Mouse (Mus musculus): ENCODE measurements around the gene Cd209g. TPM values are rescaled to one million over a fixed set of nuclear protein-coding genes. Genes with fewer than 3 reads are reported as not detected.
"Not testable (repeated sequence)": the region's sequence is repeated elsewhere in the genome, so short reads cannot be mapped to it uniquely, and the experiment has no call there.

The Cd209g gene
- polyA plus RNA-seq (2012; rRNA removed) = 0.20 and 0.21 TPM in 2 replicates

DNA sequence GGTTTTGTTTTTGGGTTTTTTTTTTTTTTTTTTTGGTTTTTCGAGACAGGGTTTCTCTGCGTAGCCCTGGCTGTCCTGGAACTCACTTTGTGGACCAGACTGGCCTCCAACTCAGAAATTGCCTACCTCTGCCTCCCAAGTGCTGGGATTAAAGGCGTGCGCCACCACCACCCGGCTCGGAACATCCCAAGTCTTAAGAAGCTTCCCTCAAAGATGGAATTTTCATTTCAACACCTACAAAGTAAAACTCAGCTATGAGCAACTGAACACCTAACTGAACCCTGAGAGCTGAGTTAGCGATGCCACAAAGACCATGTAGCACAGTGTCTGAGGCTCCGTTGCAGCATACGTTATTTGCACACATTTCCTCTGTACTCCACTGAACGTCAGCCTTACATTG lies at the start of gene Cd209g:
TSS of gene Cd209g (plus strand) at position 301 of the 400 bp plus-strand sequence.
- H3K4me1 ChIP-seq (ENCODE audit: control insufficient read depth, insufficient read depth, low read length) = no peaks in the 10 kb centered on the region
- no peaks in the 10 kb centered on the region for H3K27me3 ChIP-seq (ENCODE audit: control insufficient read depth, insufficient read depth, low read length)
- no peak within 1 kb of the TSS for H3K4me3 ChIP-seq (replicated peaks; ENCODE audit: insufficient read depth, low read depth, low read length)
- H3K27ac ChIP-seq (ENCODE audit: insufficient read depth, low read length) = no peak within 1 kb of the TSS
- DNase-seq = no peak
- 87% methylated on average over 10 of the region's 10 CpGs for WGBS
- TF ChIP-seq POLR2A (IDR thresholded peaks at IDR 0.05; ENCODE audit: borderline replicate concordance, insufficient read depth, low read length) (no peak), CTCF (IDR thresholded peaks at IDR 0.05; ENCODE audit: borderline replicate concordance, insufficient read depth, low read depth, low read length) (no peak)

DNA sequence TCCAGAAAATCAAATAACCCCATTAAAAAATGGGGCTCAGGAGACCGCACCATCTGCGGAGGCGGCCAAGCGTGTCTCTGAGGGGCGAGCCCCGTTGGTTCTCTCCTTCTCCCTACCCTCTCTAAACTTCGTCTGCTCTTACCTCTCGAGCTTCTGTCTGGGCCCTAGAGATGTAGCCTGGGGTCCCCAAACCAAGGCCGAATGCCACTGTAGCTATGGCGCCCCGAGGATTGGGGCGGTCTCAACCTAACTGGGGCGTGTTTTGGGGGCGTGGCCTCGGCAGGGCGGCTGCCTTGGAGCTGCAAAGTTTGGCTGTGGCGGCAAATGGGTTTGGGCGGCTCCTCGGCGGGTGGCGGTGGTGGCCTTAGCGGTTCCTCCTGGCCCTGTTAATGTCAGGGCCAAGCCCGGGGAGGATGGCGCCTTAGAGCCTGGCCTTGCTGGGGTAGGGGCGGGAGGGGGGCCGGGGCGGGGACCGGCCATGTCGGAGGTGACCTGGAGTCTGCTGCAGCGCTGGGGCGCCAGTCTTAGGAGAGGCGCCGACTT lies 46.6 kb upstream of the Cd209g start:
- not testable (repeated sequence) for H3K4me1 ChIP-seq (ENCODE audit: control insufficient read depth, insufficient read depth, low read length); H3K4me3 ChIP-seq (replicated peaks; ENCODE audit: insufficient read depth, low read depth, low read length); H3K27me3 ChIP-seq (ENCODE audit: control insufficient read depth, insufficient read depth, low read length); H3K27ac ChIP-seq (ENCODE audit: insufficient read depth, low read length)
- peak in 1 of 2 experiments; percentile 28 for DNase-seq
- WGBS = 45% methylated on average over 33 of the region's 33 CpGs

DNA sequence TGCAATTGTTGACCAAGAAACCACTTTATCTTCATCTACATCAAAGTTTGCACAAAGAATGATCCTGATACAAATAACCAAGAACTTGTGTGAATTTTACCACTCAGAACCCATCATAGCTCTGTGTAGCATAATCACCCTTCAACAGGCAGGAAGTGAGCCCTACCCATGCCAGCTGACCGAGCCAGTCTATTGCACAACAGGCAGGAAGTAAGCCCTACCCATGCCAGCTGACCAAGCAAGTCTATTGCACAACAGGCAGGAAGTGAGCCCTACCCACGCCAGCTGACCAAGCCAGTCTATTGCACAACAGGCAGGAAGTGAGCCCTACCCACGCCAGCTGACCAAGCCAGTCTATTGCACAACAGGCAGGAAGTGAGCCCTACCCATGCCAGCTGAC lies 45.4 kb upstream of the Cd209g start:
- H3K27me3 ChIP-seq (ENCODE audit: control insufficient read depth, insufficient read depth, low read length); H3K27ac ChIP-seq (ENCODE audit: insufficient read depth, low read length); H3K4me1 ChIP-seq (ENCODE audit: control insufficient read depth, insufficient read depth, low read length); DNase-seq; H3K4me3 ChIP-seq (replicated peaks; ENCODE audit: insufficient read depth, low read depth, low read length): not testable (repeated sequence)
- WGBS = 69% methylated on average over 3 of the region's 3 CpGs

DNA sequence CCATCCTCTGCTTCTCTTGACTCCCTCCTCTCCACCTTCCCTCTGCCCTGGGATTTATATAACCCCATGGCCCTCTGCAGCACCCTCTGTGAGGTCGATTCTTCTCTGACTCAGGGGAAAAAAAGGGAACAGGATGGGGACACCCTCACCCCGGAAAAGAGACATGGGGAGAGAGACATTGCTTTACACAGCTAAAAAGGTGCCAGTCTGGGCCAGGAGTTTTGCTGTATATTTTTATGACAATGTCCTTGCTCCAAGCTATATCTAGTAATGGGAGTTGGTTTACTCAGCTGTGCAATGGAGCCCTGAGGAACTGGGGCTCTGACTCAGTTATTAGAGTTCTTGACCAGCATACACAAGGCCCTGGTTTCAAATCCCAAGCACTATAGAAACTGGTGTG lies 28.2 kb upstream of the Cd209g start, which contains the start of gene Cd209f:
TSS of gene Cd209f (minus strand) at position 101 of the 400 bp plus-strand sequence.
- not testable (repeated sequence) for H3K27me3 ChIP-seq (ENCODE audit: control insufficient read depth, insufficient read depth, low read length); H3K4me3 ChIP-seq (replicated peaks; ENCODE audit: insufficient read depth, low read depth, low read length); H3K27ac ChIP-seq (ENCODE audit: insufficient read depth, low read length); DNase-seq; H3K4me1 ChIP-seq (ENCODE audit: control insufficient read depth, insufficient read depth, low read length)
- WGBS = 47% methylated on average over 2 of the region's 2 CpGs

DNA sequence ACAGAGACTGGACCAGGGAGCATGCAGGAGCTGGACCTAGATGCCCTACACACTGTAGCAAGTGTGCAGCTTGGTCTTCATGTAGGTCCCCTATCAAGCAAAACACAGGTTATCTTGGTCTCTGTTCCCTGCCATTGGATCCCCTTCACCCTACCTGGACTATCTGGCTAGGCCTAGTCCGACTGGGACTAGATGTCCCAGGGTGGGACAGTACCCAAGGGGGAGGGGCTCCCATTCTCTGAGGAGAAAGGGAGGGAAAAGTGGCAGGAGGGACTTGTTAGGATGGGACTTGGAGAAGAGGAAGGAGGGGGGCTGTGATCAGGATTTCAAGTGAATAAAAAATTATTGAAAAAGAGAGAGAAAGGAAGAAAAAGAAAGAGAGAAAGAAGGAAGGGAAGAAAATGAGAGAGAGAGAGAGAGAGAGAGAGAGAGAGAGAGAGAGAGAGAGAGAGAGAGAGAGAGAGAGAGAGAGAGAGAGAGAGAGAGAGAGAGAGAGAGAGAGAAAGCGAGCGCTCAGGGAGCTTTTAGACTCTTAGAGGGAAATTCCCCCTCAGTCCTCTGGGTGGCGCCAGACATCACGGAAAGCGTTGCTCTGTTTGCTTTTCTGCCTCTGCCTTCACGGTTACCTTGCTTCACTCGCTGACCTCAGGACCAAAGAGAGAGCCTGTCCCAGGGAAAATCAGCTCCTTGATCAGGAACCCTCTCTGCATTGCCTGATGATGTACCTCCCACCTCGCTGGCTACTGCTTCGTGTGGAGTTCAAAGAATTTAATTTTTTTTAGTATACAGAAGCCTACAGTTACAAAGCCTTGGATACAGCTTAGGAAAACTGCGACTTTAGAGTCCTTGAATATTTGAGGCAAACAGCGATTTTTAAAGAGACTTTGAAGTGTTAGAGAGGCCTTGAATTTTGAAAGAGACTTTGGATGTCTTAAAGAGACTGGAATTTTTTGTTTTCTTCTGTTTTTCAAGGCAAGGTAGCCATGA lies 6.1 kb downstream of the Cd209g start:
- WGBS = 11% methylated on average over 12 of the region's 12 CpGs
- H3K4me1 ChIP-seq (ENCODE audit: control insufficient read depth, insufficient read depth, low read length) = no peaks in the 10 kb centered on the region
- H3K27me3 ChIP-seq (ENCODE audit: control insufficient read depth, insufficient read depth, low read length) = no peaks in the 10 kb centered on the region
- H3K4me3 ChIP-seq (replicated peaks; ENCODE audit: insufficient read depth, low read depth, low read length) = no peak overlapping the region
- no peak overlapping the region for H3K27ac ChIP-seq (ENCODE audit: insufficient read depth, low read length)
- TF ChIP-seq POLR2A (IDR thresholded peaks at IDR 0.05; ENCODE audit: borderline replicate concordance, insufficient read depth, low read length) = no peak
- peak; percentile 94 for TF ChIP-seq CTCF (IDR thresholded peaks at IDR 0.05; ENCODE audit: borderline replicate concordance, insufficient read depth, low read depth, low read length)
- DNase-seq = peak; percentile 65 to 78

DNA sequence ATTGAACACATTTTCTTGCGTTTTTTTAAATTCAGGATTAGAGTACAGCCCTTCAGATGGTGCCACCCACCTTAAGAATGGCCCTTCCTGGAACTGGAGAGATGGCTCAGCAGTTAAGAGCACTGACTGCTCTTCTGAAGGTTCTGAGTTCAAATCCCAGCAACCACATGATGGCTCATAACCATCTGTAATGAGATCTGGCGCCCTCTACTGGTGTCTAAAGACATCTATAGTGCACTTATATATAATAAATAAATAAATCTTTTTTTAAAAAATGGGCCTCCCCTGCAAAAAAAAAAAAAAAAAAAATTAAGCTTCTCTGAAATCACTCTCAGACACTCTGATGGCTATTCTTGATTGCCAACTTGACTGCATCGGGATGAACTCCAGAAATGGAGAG lies 7.8 kb downstream of the Cd209g start:
- Histone ChIP-seq H3K4me3 (replicated peaks; ENCODE audit: insufficient read depth, low read depth, low read length) (no peak overlapping the region), H3K27me3 (ENCODE audit: control insufficient read depth, insufficient read depth, low read length) (no peaks in the 10 kb centered on the region), H3K4me1 (ENCODE audit: control insufficient read depth, insufficient read depth, low read length) (no peaks in the 10 kb centered on the region), H3K27ac (ENCODE audit: insufficient read depth, low read length) (no peak overlapping the region)
- WGBS = 63% methylated on average over 3 of the region's 3 CpGs
- no peak for DNase-seq
- TF ChIP-seq CTCF (IDR thresholded peaks at IDR 0.05; ENCODE audit: borderline replicate concordance, insufficient read depth, low read depth, low read length) (no peak), POLR2A (IDR thresholded peaks at IDR 0.05; ENCODE audit: borderline replicate concordance, insufficient read depth, low read length) (no peak)

DNA sequence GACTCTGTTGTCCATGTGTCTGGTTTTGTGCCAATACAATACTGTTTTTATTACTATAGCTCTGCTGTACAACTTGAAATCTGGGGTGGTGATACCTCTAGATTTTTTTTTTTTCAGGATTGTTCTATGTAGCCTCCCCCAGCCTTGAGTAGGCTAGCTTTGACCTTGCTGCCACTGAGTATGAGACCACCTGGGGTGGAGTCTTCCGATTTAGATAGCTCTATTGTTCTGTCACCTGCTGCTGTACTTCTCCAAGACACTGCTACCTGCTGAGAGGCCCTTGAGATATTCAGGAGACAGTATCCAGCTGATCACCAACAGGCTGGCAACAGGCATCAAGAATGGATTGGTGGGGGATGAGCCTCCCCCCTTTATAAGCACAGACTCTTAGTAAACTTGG lies 13.4 kb downstream of the Cd209g start:
- Histone ChIP-seq H3K27ac (ENCODE audit: insufficient read depth, low read length) (no peak overlapping the region), H3K27me3 (ENCODE audit: control insufficient read depth, insufficient read depth, low read length) (no peaks in the 10 kb centered on the region), H3K4me1 (ENCODE audit: control insufficient read depth, insufficient read depth, low read length) (no peaks in the 10 kb centered on the region), H3K4me3 (replicated peaks; ENCODE audit: insufficient read depth, low read depth, low read length) (no peak overlapping the region)
- TF ChIP-seq CTCF (IDR thresholded peaks at IDR 0.05; ENCODE audit: borderline replicate concordance, insufficient read depth, low read depth, low read length) (no peak), POLR2A (IDR thresholded peaks at IDR 0.05; ENCODE audit: borderline replicate concordance, insufficient read depth, low read length) (no peak)
- WGBS = 8% methylated on average over 1 of the region's 1 CpGs
- DNase-seq = no peak

DNA sequence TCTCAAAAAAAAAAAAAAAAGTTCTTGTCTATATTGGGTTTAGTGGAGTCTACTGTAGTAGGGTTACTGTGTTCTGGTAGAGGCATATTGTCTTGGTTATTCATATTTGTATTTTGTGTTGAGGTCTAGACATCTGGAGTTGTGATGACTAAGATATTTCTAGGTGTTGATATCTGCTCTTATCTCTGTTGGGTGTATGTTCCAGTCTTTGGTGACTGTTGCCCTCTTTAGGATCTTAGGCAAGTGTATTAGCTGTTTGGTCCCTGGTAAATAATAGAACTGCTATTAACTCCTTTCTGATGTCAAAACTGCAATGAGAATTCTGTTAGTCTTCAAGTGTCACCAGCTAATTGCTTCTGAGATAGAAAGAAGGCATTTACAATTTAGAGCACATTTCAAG lies 21.0 kb downstream of the Cd209g start:
- H3K27me3 ChIP-seq (ENCODE audit: control insufficient read depth, insufficient read depth, low read length) = no peaks in the 10 kb centered on the region
- DNase-seq = no peak
- TF ChIP-seq POLR2A (IDR thresholded peaks at IDR 0.05; ENCODE audit: borderline replicate concordance, insufficient read depth, low read length) (no peak), CTCF (IDR thresholded peaks at IDR 0.05; ENCODE audit: borderline replicate concordance, insufficient read depth, low read depth, low read length) (no peak)

More for the DNA sequence above, 21.0 kb downstream of the Cd209g start:
- Histone ChIP-seq H3K4me1 (ENCODE audit: control insufficient read depth, insufficient read depth, low read length) (no peaks in the 10 kb centered on the region), H3K27ac (ENCODE audit: insufficient read depth, low read length) (no peak overlapping the region), H3K4me3 (replicated peaks; ENCODE audit: insufficient read depth, low read depth, low read length) (no peak overlapping the region)
